Mouse (Mus musculus) spleen, adult 2 months (tissue): Measurements from ENCODE around the gene Pcdh11x. TPM values are rescaled to one million over a fixed set of nuclear protein-coding genes. Genes with fewer than 3 reads are reported as not detected.
"Not testable (repeated sequence)": the region's sequence is repeated elsewhere in the genome, so short reads cannot be mapped to it uniquely, and the experiment has no call there.

ENCODE experiments used
- DNase-seq, 2 experiments: peaks; one replicate each; pipeline versions ENCODE4 v3.0.0 to v3.0.0-alpha.2; 2012 to 2021; ENCODE audit warnings: low spot score in 2 of 2, low read depth in 1 of 2
- H3K27ac ChIP-seq: fragments of 200-500 bp; 2 replicates; pipeline ENCODE4 v1.5.1; 2012; ENCODE audit warnings: low read length, inconsistent platforms; ENCODE audit not compliant: insufficient read depth
- H3K27me3 ChIP-seq: fragments of 200-500 bp; 2 replicates; pipeline ENCODE4 v1.6.1; 2012; ENCODE audit warnings: mild to moderate bottlenecking, moderate library complexity, low read length, inconsistent platforms; ENCODE audit not compliant: control insufficient read depth, insufficient read depth
- H3K36me3 ChIP-seq: fragments of 200-500 bp; 2 replicates; pipeline ENCODE4 v1.6.1; 2012; ENCODE audit warnings: mild to moderate bottlenecking, low read length, inconsistent platforms; ENCODE audit not compliant: control insufficient read depth, insufficient read depth
- H3K4me1 ChIP-seq: fragments of 200-500 bp; 2 replicates; pipeline ENCODE4 v1.6.1; 2011; ENCODE audit warnings: inconsistent platforms; ENCODE audit not compliant: control insufficient read depth, insufficient read depth, insufficient read length
- H3K4me3 ChIP-seq: fragments of 200-500 bp; 2 replicates; pipeline ENCODE4 v1.5.1; 2011; ENCODE audit warnings: mild to moderate bottlenecking, inconsistent platforms; ENCODE audit not compliant: insufficient read depth, insufficient read length; ENCODE audit errors: extremely low read depth
- CTCF ChIP-seq: fragments of 200-500 bp; IDR thresholded peaks from 2 replicates; pipeline ENCODE4 v1.5.1; 2011; ENCODE audit warnings: mild to moderate bottlenecking, inconsistent platforms; ENCODE audit not compliant: insufficient read depth, insufficient read length, insufficient replicate concordance; ENCODE audit errors: extremely low read depth
- POLR2A ChIP-seq: fragments of 200-500 bp; IDR thresholded peaks from 2 replicates; pipeline ENCODE4 v1.6.1; 2011; ENCODE audit warnings: low read depth, low read length, inconsistent platforms
- WGBS: fragments of 180-500 bp; shearing (Covaris S2); methylation state at CpG from one replicate; pipeline ENCODE4 v1.1.7; 2018; 5-methylcytosine and 5-hydroxymethylcytosine counted together
- polyA plus RNA-seq: library from polyadenylated mRNA; depleted of rRNA; stranded (reverse); fragments of >200 nt; gene quantifications from 2 replicates; pipeline ENCODE4 v1.2.3, GENCODE M21; 2012; rRNA removed

The Pcdh11x gene
- polyA plus RNA-seq, 1 experiment, result 0.02 TPM

GRCm38 (mm10) chrX:120618460-120618859 lies 328.4 kb downstream of the Pcdh11x start:
- WGBS, result 61% methylated on average over 4 of the region's 4 CpGs
- TF ChIP-seq CTCF (no peak), POLR2A (no peak)
- DNase-seq, result no peak
- no peaks in the 10 kb centered on the region for H3K27me3 ChIP-seq
- H3K36me3 ChIP-seq, result no peaks in the 10 kb centered on the region
- no peak overlapping the region for H3K27ac ChIP-seq
- no peak overlapping the region for H3K4me3 ChIP-seq
- H3K4me1 ChIP-seq, result no peaks in the 10 kb centered on the region

DNA sequence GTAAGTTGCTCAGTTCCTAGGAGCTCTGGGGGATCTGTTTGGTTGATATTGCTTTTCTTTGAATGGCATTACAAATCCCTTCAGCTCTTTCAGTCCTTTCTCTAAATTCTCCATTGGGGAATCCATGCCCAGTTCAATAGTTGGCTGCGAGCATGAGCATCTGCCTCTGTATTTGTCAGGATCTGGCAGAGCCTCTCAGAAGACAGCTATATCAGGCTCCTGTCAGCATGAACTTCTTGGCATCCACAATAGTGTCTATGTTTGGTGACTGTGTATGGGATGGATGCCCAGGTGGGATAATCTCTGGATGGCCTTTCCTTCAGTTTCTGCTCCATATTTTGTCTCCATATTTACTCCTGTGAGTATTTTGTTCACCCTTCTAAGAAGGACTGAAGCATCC lies 380.2 kb downstream of the Pcdh11x start:
- WGBS, result 96% methylated on average over 1 of the region's 1 CpGs
- not testable (repeated sequence) for H3K4me3 ChIP-seq, H3K36me3 ChIP-seq, H3K4me1 ChIP-seq, H3K27ac ChIP-seq, DNase-seq, H3K27me3 ChIP-seq

DNA sequence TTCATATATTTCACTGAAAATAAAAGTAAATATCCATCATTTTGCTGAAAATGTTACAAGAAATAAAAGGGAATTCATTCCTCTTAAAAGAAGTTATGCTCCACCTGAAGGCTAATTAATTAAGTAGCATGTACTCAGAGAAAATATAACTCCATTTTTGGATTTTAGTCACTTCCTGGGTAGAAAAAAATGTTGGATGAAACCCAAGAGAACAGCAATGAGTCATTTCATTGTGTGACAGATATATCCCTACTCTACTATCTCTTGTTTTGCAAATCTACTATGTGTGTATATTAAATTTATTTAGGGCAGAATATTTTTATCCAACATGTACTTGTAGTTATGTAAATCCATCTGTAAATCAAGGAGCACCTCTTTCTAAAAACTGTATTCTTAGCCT lies 444.1 kb downstream of the Pcdh11x start:
- Histone ChIP-seq H3K27ac (no peak overlapping the region), H3K36me3 (no peaks in the 10 kb centered on the region), H3K4me1 (no peaks in the 10 kb centered on the region), H3K4me3 (no peak overlapping the region), H3K27me3 (no peaks in the 10 kb centered on the region)
- TF ChIP-seq CTCF (no peak), POLR2A (no peak)
- DNase-seq, result no peak

DNA sequence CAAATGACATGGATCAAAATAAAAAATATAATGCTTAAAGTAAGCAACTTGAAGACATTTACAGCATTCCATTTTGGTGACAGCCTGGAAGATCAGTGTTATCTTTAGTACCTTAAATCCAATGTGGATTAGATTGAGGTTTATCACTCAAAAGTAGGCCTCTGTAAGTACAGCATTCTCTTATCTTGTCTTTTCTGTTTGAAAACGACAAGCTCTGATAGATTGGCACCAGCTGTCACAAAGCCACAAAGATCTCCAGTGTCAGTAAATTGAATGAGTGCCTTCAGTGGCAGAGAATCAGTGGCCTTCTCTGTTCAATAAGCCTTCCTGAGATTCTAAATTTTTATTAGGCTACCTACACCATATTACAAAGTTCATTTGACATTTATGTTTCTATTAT lies 445.7 kb downstream of the Pcdh11x start:
- no peak overlapping the region for H3K27ac ChIP-seq
- no peak for DNase-seq
- no peaks in the 10 kb centered on the region for H3K36me3 ChIP-seq
- H3K4me1 ChIP-seq, result no peaks in the 10 kb centered on the region
- H3K4me3 ChIP-seq, result no peak overlapping the region
- 41% methylated on average over 1 of the region's 1 CpGs for WGBS
- TF ChIP-seq POLR2A (no peak), CTCF (no peak)
- no peaks in the 10 kb centered on the region for H3K27me3 ChIP-seq

DNA sequence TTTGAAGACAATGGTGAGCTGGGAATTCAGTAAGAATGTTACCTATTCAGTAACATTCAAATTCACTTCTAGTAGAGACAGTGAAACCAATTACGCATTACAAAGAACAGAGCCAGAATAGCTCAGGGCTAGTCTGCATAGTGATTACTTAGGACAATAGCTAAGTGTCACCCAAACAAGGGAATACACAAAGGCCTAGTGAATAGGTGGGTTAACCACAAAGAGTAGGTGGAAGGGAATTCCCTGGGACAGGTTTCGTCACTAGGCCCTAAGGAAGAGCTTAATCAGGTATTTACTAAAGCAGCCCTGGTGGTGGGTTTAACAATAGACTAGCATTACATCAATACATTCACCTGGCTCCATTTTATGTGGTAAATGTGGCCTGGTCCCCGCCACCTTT lies 654.5 kb downstream of the Pcdh11x start:
- no peak overlapping the region for H3K27ac ChIP-seq
- DNase-seq, result no peak
- no peaks in the 10 kb centered on the region for H3K4me1 ChIP-seq
- no peak overlapping the region for H3K4me3 ChIP-seq
- WGBS, result 90% methylated on average over 3 of the region's 3 CpGs
- H3K36me3 ChIP-seq, result no peaks in the 10 kb centered on the region
- H3K27me3 ChIP-seq, result no peaks in the 10 kb centered on the region
- TF ChIP-seq POLR2A (no peak), CTCF (no peak)

Other genes with a start within 250 kb of the Pcdh11x start
- gene H2afb3, start 22.8 kb downstream of the Pcdh11x start, polyA plus RNA-seq, result not detected in 2 replicates